Mouse (Mus musculus) macrophage (primary cell): ENCODE data around the gene Pfdn6. TPM values are rescaled to one million over a fixed set of nuclear protein-coding genes. Genes with fewer than 3 reads are reported as not detected.
A peak's percentile ranks its signal among the peaks of the same experiment; 100 is the strongest.
"Not testable (repeated sequence)": the region's sequence is repeated elsewhere in the genome, so short reads cannot be mapped to it uniquely, and the experiment has no call there.

ENCODE experiments used
- H3K27ac ChIP-seq: fragments of 350-480 bp; formaldehyde crosslinking; 2 replicates; pipeline ENCODE4 v1.9.0; 2021
- H3K36me3 ChIP-seq: fragments of 350-480 bp; formaldehyde crosslinking; 2 replicates; pipeline ENCODE4 v1.9.0; 2021; ENCODE audit errors: inconsistent target
- H3K4me3 ChIP-seq: fragments of 350-480 bp; formaldehyde crosslinking; 2 replicates; pipeline ENCODE4 v1.9.0; 2021; ENCODE audit errors: inconsistent target
- H3K79me2 ChIP-seq: fragments of 350-480 bp; formaldehyde crosslinking; 2 replicates; pipeline ENCODE4 v1.9.0; 2021; ENCODE audit errors: inconsistent target
- WGBS: methylation state at CpG from one replicate; pipeline ENCODE4 v1.1.7; 2026; ENCODE audit warnings: inconsistent platforms; ENCODE audit not compliant: missing documents; 5-methylcytosine and 5-hydroxymethylcytosine counted together
- polyA plus RNA-seq: library from polyadenylated mRNA; stranded (reverse); fragments of 250-400 nt; gene quantifications from 3 replicates; pipeline ENCODE4 v1.2.4, GENCODE M21; 2018; ENCODE audit warnings: inconsistent platforms

Gene Pfdn6
- polyA plus RNA-seq, 1 experiment from 2014 or later = 39.8 TPM

GRCm38 (mm10) chr17:33897114-33897794 is 42.9 kb downstream of the Pfdn6 start:
- Histone ChIP-seq H3K36me3 (no peaks in the 10 kb centered on the region), H3K27ac (no peak overlapping the region), H3K79me2 (no peaks in the 10 kb centered on the region), H3K4me3 (no peak overlapping the region)
- 48% methylated on average over 6 of the region's 6 CpGs for WGBS

- H3K79me2 ChIP-seq = peaks cover 21% of the 10 kb centered on the region
- not testable (repeated sequence) for H3K27ac ChIP-seq, H3K4me3 ChIP-seq, H3K36me3 ChIP-seq
- WGBS = 79% methylated on average over 4 of the region's 4 CpGs
These were observed 47.1 kb downstream of the Pfdn6 start for GRCm38 (mm10) chr17:33893011-33893410.

- no peak overlapping the region for H3K4me3 ChIP-seq
- 79% methylated on average over 7 of the region's 7 CpGs for WGBS
- H3K79me2 ChIP-seq = peaks cover 27% of the 10 kb centered on the region
- H3K27ac ChIP-seq = no peak overlapping the region
- H3K36me3 ChIP-seq = no peaks in the 10 kb centered on the region
These were observed 47.7 kb downstream of the Pfdn6 start for GRCm38 (mm10) chr17:33892429-33892828.

- H3K79me2 ChIP-seq = peaks cover 32% of the 10 kb centered on the region
- 70% methylated on average over 6 of the region's 6 CpGs for WGBS
These were observed 48.3 kb downstream of the Pfdn6 start for GRCm38 (mm10) chr17:33891892-33892291.

GRCm38 (mm10) chr17:33891357-33891756 is 48.8 kb downstream of the Pfdn6 start:
- Histone ChIP-seq H3K4me3 (no peak overlapping the region), H3K27ac (no peak overlapping the region), H3K79me2 (peaks cover 38% of the 10 kb centered on the region), H3K36me3 (no peaks in the 10 kb centered on the region)
- WGBS = 66% methylated on average over 2 of the region's 2 CpGs

More at GRCm38 (mm10) chr17:33891892-33892291, 48.3 kb downstream of the Pfdn6 start:
- not testable (repeated sequence) for H3K27ac ChIP-seq, H3K36me3 ChIP-seq, H3K4me3 ChIP-seq

GRCm38 (mm10) chr17:33890533-33891059 is 49.5 kb downstream of the Pfdn6 start, which contains the start of gene Kifc1:
Gene Kifc1 (minus strand): TSS chr17:33890661.
- Histone ChIP-seq H3K27ac (peak within 1 kb of the TSS; percentile 50), H3K4me3 (peak within 1 kb of the TSS; percentile 62), H3K36me3 (no peaks in the 10 kb centered on the region), H3K79me2 (peaks cover 45% of the 10 kb centered on the region)
- under 1% methylated on average over 38 of the region's 49 CpGs for WGBS

- not testable (repeated sequence) for H3K36me3 ChIP-seq
- 1% methylated on average over 38 of the region's 44 CpGs for WGBS
- peak overlapping the region; percentile 62 for H3K4me3 ChIP-seq
- peaks cover 47% of the 10 kb centered on the region for H3K79me2 ChIP-seq
- H3K27ac ChIP-seq = peak overlapping the region; percentile 50
These were observed 50.1 kb downstream of the Pfdn6 start for GRCm38 (mm10) chr17:33889941-33890532.

Other genes with a start within 250 kb of the Pfdn6 start
- 31.4 to 62.1 TPM (median 56.3 TPM) in 3 replicates for gene March2, start 221.7 kb downstream of the Pfdn6 start, polyA plus RNA-seq
- 103 to 129 TPM (median 115 TPM) in 3 replicates for gene Rab11b, start 179.8 kb downstream of the Pfdn6 start, polyA plus RNA-seq
- 5.8 to 23.0 TPM (median 12.1 TPM) in 3 replicates for gene Angptl4, start 158.5 kb downstream of the Pfdn6 start, polyA plus RNA-seq
- gene Kank3, start 129.8 kb downstream of the Pfdn6 start, polyA plus RNA-seq = 5.5 to 10.9 TPM (median 9.8 TPM) in 3 replicates
- 746 to 2,425 TPM (median 1,878 TPM) in 3 replicates for gene Rps28, start 115.8 kb downstream of the Pfdn6 start, polyA plus RNA-seq
- 105 to 236 TPM (median 213 TPM) in 3 replicates for gene Ndufa7, start 115.8 kb downstream of the Pfdn6 start, polyA plus RNA-seq
- 2.0 to 5.0 TPM (median 4.1 TPM) in 3 replicates for gene Cd320, start 97.3 kb downstream of the Pfdn6 start, polyA plus RNA-seq
- not detected in 3 replicates for gene Gm7029, start 66.5 kb downstream of the Pfdn6 start, polyA plus RNA-seq
- gene Kifc1, start 49.7 kb downstream of the Pfdn6 start, polyA plus RNA-seq = 1.3 to 6.1 TPM (median 2.3 TPM) in 3 replicates
- gene Platr17, start 35.2 kb downstream of the Pfdn6 start, polyA plus RNA-seq = 1.8 TPM in 1 of 3 replicates, not detected in the others
- 32.1 to 95.9 TPM (median 50.6 TPM) in 3 replicates for gene Daxx, start 30.9 kb downstream of the Pfdn6 start, polyA plus RNA-seq
- gene Tapbp, start 24.4 kb downstream of the Pfdn6 start, polyA plus RNA-seq = 235 to 575 TPM (median 237 TPM) in 3 replicates
- 18.2 to 24.0 TPM (median 21.3 TPM) in 3 replicates for gene Zbtb22, start 24.4 kb downstream of the Pfdn6 start, polyA plus RNA-seq
- 36.9 to 101 TPM (median 53.4 TPM) in 3 replicates for gene Rgl2, start 10.8 kb downstream of the Pfdn6 start, polyA plus RNA-seq
- 10.9 to 27.3 TPM (median 11.8 TPM) in 3 replicates for gene Wdr46, start 317 bp upstream of the Pfdn6 start, polyA plus RNA-seq
- 4.0 to 11.7 TPM (median 6.8 TPM) in 3 replicates for gene B3galt4, start 11.1 kb upstream of the Pfdn6 start, polyA plus RNA-seq
- gene Vps52, start 15.5 kb upstream of the Pfdn6 start, polyA plus RNA-seq = 30.3 to 39.3 TPM (median 30.5 TPM) in 3 replicates
- gene Rps18, start 15.7 kb upstream of the Pfdn6 start, polyA plus RNA-seq = 829 to 1,952 TPM (median 1,389 TPM) in 3 replicates
- 2,418 to 4,239 TPM (median 2,994 TPM) in 3 replicates for gene H2-K1, start 60.0 kb upstream of the Pfdn6 start, polyA plus RNA-seq
- gene Ring1, start 84.3 kb upstream of the Pfdn6 start, polyA plus RNA-seq = 12.0 to 17.2 TPM (median 17.1 TPM) in 3 replicates
- 28.2 to 38.3 TPM (median 35.6 TPM) in 3 replicates for gene H2-Ke6, start 87.7 kb upstream of the Pfdn6 start, polyA plus RNA-seq
- 67.7 to 120 TPM (median 117 TPM) in 3 replicates for gene Slc39a7, start 91.3 kb upstream of the Pfdn6 start, polyA plus RNA-seq
- 15.5 to 33.4 TPM (median 20.0 TPM) in 3 replicates for gene Rxrb, start 91.5 kb upstream of the Pfdn6 start, polyA plus RNA-seq
- 0.79 to 1.6 TPM (median 1.2 TPM) in 3 replicates for gene Col11a2, start 99.1 kb upstream of the Pfdn6 start, polyA plus RNA-seq
- gene H2-Oa, start 152.0 kb upstream of the Pfdn6 start, polyA plus RNA-seq = 0.25 to 1.4 TPM (median 0.62 TPM) in 3 replicates
- gene H2-DMa, start 179.2 kb upstream of the Pfdn6 start, polyA plus RNA-seq = 19.1 to 57.0 TPM (median 47.3 TPM) in 3 replicates
- gene Brd2, start 182.3 kb upstream of the Pfdn6 start, polyA plus RNA-seq = 130 to 435 TPM (median 155 TPM) in 3 replicates
- gene H2-DMb2, start 203.0 kb upstream of the Pfdn6 start, polyA plus RNA-seq = 1.2 to 2.2 TPM (median 1.8 TPM) in 3 replicates
- gene H2-DMb1, start 212.7 kb upstream of the Pfdn6 start, polyA plus RNA-seq = 26.4 to 54.6 TPM (median 34.2 TPM) in 3 replicates
- 42.0 to 121 TPM (median 79.2 TPM) in 3 replicates for gene Tap1, start 247.2 kb upstream of the Pfdn6 start, polyA plus RNA-seq
- 38.9 to 88.0 TPM (median 49.9 TPM) in 3 replicates for gene Psmb9, start 247.4 kb upstream of the Pfdn6 start, polyA plus RNA-seq